Mouse (Mus musculus): ENCODE results near the gene Rrnad1.
A peak's percentile ranks its signal among the peaks of the same experiment; 100 is the strongest.

The Rrnad1 gene

DNA sequence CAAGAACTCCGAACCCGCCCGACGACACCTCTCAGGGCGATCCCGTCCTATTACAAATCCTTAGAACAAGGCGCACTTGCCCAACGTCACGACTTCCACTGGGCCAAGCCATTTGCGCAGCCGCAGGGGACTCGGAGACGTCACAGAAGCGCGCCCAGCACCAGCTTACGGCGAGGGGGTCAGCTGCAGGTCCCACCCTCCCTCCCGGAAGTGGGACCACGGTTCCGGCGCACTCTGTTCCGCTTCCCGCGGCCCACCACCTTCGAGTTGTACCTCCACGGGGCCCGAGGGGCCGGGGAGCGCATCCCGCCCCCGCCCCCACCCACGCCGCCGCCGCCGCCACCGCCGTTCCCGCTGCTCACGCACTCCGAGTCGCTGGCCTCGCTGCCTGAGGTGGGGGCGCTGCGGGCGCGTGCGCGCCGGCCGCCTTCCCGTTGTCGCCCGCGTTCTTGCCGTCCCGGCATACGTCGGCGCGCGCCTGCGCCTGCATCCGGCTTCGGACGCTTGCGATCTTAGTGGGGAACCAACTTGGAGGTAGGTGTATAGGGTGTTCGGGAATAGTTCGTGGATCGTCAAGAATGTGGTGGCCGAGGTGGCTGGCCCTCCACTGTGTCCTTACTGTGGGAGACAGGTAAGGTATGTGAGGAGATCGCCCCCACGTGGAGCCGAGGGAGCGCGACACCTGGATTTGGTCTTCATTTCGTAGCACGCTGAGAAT, at the start of gene Rrnad1, which contains the start of gene Isg20l2:
Gene Rrnad1 (minus strand): TSS at position 640 of the 718 bp plus-strand sequence.
Gene Isg20l2 (plus strand): TSS at position 237 of the 718 bp plus-strand sequence.
- DNase-seq, result peak; percentile 98

DNA sequence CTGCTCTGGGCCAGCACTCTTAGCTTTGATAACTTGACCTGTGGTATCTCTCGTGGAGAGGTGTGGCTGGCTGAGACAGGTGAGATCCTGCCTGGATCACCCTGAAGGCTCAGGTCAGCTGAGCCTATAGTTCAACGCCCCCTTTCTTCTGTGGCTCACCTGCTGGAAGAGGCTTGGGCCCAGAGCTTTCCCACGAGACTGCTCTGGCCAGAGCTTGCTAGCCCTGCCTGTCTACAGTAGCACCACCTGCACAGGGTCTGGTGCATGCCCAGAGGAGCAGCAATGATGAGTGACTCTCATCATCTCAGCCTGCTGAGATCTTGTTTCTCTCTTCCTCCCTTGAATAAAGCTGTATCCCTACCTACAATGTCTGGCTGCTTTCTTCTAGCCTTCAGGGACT, 49.6 kb upstream of the Rrnad1 start:
- no peak for DNase-seq

DNA sequence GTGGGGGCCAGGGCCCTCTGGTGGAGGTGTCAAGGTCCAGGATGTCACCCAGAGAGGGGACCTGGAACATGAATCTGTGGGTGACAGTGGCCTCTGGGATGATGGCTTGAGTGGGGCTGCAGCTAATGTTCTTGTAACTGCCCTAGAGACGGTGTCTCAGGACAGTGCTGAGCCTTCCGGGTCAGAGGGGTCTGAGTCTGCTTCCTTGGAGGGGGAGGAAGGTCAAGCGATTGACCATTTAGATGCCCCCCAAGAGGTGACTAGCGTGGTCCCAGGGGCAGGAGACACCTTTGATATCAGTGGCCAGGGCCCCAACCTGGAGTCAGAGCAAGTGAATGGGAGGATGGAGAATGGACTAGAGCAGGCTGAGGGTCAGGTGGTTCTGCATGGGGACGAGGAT, 49.0 kb upstream of the Rrnad1 start:
- no peak for DNase-seq

DNA sequence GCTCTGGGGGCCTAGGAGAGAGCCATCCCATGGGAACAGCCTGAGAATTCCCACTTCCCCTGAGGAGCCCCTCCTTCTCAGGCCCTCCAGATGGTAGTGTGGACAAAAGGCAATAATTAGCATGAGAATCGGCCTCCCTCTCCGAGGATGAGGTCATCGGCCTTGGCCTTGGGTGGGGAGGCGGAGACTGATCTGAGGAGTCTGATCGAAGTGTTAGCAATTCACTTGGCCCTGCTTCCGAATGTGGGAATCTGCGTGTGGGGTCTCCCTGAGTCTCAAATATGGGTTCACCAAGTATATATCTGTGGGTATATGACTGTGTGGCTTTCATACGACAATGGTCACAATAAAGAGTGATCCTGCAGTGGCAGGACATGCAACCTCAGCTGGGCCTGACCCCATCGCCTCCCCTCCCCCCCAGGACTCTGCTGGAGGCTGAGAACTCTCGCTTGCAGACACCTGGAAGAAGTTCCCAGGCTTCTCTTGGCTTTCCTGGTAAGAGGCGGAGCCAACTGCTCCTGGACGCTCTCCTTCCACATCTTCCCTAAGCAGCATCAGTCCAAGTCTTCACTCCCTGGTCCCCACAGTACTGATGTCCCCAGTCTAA, 44.0 kb upstream of the Rrnad1 start:
- peak; percentile 74 for DNase-seq

DNA sequence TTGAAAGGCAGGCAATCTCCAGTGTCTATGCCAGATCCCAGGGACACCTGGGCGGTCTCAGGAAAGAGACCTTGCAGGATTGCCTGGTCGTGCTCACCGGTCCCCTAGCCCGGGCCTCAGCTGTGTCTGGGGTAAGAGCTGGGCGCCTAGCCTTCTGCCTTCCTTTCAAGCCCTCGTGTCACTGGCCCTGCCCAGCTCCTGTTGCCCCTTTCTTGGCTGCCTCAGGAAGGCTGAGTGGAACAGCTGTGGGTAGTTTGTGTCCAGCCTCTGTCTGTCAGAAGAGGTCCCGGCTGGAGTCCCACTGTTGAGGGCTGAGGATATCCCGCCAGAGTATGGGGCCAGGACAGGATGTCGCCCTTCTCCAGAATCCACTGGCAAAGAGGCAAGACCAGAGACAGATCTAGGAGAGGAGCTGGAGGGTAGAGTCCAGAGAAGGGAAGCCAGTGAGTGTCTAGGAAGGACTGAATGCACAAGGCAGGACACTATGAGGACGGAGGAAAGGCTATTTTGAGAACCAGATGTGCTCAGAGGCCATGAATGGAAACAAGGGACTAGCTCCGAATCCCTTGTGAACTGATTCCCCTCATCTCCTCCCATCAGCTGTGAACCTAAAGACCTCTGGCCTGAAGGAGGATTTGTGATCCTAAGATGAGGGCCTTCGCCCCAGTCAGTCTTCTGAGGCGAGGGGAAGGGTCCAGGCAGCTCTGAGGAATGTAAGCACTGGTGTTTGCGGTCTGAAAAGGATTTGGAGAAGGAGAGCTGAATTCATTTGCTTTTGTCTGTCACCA, 43.3 kb upstream of the Rrnad1 start:
- no peak for DNase-seq

DNA sequence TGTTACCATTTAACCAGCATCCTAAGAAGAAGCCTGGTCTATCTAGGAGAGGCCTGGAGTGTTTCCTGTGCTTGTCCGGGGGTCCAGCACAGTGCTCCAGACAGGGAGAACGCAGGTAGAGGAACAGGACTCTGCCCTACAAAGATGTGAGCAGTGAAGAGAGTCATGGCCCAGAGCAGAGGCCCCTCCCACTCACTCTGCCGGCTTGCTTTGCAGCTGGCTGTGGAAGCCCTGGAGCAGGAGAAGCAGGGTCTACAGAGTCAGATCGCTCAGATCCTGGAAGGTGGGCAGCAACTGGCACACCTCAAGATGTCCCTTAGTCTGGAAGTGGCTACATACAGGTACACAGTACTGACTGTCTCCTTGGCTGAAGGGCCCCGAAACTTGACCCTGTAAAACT, 42.3 kb upstream of the Rrnad1 start:
- DNase-seq, result no peak

DNA sequence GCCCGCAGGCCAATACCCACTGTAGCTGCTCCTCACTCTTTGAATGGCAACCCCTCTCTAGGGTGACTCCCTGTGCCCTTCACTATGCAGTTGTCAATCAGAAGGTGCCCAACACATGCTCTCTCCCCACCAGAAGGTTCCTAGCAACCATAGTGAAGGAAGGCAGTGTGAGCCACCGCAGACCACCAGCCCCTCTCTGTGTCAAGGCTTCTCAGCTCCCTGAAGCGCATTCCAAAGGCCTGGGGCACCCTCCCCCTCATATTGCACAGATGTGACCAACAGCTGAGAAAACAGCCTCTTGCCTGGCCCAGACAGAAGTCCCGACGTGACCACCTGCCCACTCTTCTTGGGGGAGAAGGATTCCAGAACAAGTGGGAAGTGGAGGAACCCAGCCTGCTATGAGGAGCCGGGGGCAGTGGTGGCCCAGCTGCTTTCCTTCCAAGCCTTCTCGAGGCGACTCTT, 41.7 kb upstream of the Rrnad1 start:
- DNase-seq, result no peak

DNA sequence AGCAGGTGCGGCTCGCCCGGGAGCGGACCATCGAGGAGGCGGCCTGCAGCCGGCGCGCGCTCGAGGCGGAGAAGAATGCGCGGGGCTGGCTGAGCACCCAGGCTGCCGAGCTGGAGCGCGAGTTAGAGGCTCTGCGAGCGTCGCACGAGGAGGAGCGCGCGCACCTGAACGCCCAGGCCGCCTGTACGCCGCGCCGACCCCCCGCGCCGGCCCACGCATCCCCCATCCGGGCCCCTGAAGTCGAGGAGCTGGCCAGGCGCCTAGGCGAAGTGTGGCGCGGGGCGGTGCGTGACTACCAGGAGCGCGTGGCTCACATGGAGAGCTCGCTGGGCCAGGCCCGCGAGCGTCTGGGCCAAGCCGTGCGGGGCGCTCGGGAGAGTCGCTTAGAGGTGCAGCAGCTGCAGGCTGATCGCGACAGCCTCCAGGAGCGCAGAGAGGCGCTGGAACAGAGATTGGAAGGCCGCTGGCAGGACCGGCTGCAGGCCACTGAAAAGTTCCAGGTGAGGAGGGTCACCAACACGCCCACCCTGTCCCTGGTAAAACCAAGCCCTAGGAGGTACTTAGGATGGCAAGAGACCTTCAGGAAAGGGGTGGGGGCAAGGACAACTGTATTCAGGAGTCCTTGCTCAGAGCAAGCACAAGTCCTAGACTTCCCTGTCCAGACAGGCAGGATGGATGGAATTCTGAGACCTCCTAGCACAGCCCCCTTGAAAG, 41.1 kb upstream of the Rrnad1 start:
- DNase-seq, result no peak

DNA sequence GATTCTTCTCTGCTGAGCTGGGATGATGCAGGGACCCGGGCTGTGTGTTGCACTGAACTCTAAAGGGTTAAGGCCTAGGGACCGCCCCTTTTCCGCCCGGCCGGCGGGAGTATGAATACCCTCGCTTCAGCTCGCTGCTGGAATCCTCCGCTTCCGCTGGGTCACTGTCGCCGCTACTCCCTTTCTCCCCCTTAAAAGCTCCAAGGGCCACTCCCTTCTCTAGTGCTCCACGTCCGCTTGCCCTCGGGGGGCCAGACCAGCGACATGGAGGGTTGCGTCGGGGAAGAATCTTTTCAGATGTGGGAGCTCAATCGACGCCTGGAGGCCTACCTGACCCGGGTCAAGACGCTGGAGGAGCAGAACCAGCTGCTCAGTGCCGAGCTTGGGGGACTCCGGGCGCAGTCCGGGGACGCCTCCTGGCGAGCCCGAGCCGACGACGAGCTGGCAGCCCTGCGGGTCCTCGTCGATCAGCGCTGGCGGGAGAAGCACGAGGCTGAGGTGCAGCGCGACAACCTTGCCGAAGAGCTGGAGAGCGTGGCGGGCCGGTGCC, 40.5 kb upstream of the Rrnad1 start, which contains the start of gene Nes:
Gene Nes (plus strand): TSS at position 140 of the 550 bp plus-strand sequence.
- peak; percentile 93 for DNase-seq

DNA sequence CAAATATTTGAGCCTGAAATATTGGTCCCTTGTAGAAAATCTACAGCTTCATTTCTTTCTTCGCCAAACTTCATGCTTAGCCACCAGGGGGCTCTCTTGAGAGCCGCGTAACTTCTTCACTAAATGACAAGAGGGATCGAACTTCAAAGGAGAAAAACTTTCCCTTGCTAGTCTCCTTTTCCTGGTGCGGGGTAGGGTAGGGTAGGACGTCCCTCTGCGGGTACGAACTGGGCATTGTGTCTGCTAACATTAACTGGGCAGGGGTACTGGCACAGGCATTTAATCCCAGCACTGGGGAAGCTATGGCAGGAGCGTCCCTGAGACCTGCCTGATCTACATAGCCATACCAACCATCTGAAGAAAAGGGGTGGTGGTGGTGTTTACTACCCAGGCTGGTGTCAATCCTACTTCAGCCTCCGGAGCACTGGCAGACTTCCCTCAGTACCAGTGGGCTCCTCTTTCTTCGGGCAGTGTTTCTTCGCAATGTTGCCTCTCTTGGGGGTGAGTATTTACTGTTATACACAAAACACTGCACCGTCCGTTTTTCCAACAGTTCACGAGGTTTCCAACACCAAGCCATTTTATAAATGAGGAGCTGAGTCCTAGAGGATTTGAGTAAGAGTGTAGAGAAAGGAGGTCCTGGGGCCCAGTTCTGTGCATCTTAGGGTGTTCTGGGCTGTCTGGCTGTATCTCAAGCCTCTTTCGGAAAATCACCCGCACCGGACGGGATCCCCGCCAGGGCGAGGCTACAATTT, 39.8 kb upstream of the Rrnad1 start:
- DNase-seq, result peak; percentile 77

DNA sequence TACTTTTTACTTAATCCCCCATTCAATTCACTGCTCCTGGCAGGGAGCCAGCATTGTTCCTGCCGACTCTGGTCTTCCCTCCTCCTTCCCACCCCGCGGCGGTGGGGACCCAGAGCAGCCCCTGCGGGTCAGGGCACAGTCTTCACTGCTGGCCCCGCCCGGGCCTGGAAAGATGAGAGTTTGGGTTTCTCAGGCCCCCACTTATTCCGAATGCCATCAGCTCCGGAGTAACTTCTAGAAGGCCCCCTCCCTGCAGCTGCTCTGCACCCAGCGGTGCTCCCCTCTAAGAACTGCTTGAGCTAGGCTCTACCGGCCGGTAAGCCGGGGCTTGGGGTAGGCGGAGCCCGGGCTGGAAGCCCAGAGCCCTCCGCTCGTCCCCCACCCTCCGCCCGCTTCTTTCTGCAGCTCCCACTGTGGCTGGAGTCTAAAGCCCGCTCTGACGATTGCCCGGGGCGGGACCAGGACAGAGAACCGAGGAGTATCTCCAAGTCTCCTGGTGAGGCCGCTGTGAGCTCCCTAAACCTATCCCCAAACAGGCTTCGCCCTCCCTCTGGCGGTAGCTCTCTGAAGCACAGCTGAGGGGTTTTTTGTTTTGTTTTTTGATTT, 30.2 kb upstream of the Rrnad1 start:
- DNase-seq, result peak; percentile 97

DNA sequence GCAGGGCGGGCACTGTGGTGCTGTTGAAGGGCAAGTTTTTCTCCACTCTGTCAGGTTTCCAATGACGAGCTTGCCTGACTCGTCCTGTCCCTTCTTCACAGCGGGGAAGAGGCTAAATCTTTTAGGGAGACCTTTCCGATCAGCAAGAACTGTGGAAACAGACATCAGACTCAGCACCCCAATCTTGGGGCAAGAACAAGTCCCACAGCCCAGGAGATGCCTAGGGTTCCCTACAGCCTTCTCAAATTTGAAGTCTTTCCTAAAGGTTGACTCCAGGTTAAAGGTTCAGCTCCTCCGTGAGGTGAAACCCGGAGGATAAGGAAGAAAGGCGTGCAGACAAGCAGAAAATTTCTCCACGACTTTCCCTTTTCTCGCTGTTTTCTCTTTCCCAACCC, 29.7 kb upstream of the Rrnad1 start:
- DNase-seq, result no peak

DNA sequence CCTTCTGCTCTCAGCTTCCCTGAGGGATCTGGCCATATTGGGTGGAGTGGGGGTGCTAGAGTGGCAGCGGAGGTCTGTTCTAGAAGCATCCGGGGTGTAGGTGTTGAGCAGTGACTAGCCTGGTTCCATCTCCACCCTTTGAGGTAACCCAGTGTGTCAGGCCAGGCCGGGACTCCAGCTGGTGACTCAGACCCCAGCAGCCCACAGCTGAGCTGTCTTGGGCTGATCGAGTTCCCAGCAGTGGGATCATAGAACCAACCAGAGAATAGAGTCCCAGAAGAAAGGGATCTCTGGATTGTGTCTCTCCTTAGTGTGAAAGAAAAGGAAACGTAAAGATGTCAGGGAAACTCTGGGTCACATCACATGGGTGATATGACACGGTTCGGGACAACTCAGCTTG, 28.9 kb upstream of the Rrnad1 start:
- DNase-seq, result no peak

DNA sequence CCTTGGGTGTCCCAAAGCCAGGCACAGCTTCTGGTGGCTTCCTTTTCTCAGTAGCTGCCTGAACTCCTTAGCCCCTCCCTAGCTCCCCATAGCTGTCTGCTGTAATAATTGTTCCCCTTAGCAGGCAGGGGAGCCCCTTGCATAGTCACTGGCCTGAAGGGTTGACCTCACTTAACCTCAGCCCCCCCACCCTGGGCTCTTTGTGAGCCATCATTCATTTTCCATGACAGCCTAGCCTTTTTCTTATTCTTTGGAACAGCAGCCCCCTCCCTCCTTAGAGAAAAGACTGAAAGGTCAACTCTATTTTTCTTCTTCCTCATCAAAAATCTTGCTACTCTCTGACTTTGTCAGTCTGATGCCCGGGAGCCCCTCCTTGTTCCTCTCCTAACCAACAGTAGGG, 28.4 kb upstream of the Rrnad1 start:
- no peak for DNase-seq

DNA sequence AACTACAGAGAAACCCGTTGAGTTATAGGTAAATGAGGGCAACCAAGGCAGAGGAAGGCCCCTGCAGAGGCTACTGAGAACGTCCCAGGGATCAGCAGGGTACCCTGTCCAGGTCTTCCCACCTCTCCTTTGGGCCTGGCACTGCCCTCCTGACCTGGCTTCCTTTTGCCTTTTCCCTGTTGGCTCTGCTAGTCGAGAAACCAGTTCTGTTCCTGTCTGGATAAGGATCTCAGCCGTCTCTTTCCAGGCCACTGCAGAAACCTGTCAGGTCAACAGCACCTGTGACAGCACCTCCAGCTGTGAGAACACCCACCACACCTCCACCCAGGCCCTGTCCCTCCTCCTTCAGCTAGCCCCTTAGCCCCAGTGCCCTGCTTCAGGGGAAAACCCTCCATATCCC, 28.0 kb upstream of the Rrnad1 start:
- no peak for DNase-seq

DNA sequence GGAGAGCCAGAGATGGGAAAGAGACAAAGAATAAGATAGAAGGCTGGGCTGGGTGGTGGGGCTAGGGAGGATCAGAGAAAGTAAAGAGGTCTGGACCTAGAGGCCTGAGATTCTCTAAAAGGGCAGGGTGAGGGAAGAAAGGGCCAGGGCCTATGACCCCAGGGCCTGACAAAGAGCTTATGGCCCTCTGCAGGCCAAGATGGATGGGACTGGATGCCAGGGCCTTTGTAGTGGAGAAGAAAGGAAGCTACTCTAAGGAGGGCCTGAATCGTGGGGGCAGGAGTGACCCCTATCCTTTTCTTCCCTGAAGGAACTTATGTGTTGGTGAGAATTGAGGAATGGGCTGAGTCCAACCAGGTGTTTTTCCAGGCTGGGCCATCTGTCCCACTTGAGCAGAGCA, 27.5 kb upstream of the Rrnad1 start:
- no peak for DNase-seq

DNA sequence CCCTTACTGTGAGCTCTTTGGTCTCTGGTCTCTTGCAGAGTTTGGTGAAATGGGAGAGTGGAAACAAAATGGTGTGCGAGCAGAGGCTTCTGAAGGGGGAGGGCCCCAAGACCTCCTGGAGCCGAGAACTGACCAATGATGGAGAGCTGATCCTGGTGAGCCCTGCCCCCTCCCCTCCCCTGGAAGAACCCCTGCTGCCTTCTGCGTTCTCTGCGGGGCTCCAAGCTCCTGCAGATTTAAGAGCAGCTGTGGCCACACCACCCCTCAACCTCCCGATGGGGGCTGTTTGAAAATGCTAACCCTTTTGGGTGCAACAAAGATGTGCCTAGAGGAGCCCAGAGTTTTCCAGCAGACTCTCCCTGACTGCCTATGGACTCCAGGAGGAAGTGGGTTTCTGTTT, 21.9 kb upstream of the Rrnad1 start:
- DNase-seq, result peak; percentile 68

DNA sequence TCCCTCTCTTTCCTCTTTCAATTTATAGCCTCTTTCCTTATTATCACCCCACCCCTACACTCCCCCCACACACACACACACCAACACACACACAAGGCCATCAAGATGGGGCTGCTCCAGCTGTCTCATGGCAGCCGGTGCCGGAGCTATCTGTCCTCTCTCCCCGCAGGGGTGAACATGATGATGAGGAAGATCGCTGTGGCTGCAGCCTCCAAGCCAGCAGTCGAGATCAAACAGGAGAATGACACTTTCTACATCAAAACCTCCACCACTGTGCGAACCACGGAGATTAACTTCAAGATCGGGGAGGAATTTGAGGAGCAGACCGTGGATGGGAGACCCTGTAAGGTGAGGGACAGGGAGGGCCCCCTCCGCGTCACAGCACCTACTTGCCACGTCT, 21.4 kb upstream of the Rrnad1 start:
- no peak for DNase-seq

DNA sequence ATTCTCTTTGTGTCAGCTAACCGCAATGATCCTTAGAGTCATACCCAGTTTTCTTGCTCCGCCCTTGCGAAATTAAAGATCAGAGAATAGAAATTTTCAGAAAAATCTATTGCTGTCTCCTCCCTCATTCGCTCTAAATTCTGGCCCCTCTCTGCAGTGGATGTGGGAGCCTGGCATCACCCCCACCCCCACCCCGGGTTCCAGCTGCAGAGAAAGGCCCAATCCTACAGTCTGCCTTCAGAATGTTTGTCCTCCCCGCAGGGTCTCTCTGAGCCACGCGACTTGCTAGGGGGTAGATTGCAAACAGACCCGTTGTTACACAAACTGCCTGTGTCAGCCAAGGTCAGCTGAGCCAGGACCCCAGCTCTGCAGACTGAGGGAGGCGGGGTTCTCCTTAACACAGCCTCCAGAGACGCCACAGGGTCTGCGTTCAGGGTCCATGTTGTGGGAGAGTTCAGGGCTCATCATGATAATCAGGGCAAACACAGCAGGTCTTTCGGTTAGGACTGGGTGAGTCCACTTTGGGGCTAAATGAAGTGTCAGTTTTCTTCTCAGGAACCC, 19.5 kb upstream of the Rrnad1 start:
- no peak for DNase-seq

DNA sequence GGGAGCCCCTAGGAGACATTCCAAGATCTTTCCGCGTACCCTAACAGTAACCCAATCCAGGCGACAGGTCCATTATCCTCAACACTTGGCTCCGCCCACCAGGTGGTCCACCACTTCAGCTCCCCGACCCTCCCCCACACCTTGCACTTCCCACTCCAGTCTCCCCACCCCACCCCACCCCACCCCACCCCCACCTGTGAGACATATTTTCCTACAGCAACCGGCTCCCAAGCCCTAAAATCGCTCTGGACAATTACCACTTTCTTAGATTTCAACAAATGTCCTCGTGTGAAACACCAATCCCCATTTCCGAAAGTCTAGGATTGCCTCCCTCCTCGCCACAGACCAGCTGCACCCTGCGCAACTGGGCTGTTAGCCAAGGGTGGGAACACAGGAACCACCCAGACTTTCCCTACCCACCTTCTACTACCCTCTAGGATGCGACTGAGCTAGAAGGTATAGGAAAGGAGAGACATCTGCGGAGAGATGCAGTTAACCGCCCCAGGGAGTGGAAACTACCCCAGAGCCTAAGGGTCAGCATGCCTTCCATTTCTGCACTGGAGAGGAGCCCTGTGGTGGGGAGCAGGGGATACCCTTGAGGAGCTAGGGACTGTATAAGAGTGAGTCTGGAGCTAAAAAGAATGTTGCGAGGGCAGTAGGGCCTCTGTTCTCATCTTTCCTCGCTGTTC, 18.9 kb upstream of the Rrnad1 start:
- DNase-seq, result no peak

All from lung, postnatal 10 days (tissue).